Mouse (Mus musculus): Measurements from ENCODE around the gene Dhrs3. TPM values are rescaled to one million over a fixed set of nuclear protein-coding genes. Genes with fewer than 3 reads are reported as not detected.

Gene Dhrs3
- polyA plus RNA-seq, 1 experiment from 2014 or later, result 6.8 TPM

- ATAC-seq, result no peak
- H3K27me3 ChIP-seq, result no peaks in the 10 kb centered on the region
- H3K9ac ChIP-seq, result no peak overlapping the region
- no peak overlapping the region for H3K4me2 ChIP-seq
- H3K27ac ChIP-seq, result no peak overlapping the region
- H3K4me3 ChIP-seq, result no peak overlapping the region
- no peaks in the 10 kb centered on the region for H3K9me3 ChIP-seq (replicated peaks)
- H3K4me1 ChIP-seq, result no peaks in the 10 kb centered on the region
- 84% methylated on average over 5 of the region's 5 CpGs for WGBS
- H3K36me3 ChIP-seq (ENCODE audit: poor library complexity, severe bottlenecking), result no peaks in the 10 kb centered on the region
Observed at GRCm38 (mm10) chr4:144901561-144902111, 9.0 kb downstream of the Dhrs3 start.

GRCm38 (mm10) chr4:144903088-144903487 lies 10.5 kb downstream of the Dhrs3 start:
- no peak for ATAC-seq
- Histone ChIP-seq H3K4me2 (no peak overlapping the region), H3K4me3 (no peak overlapping the region), H3K9me3 (replicated peaks) (no peaks in the 10 kb centered on the region), H3K27ac (no peak overlapping the region), H3K9ac (no peak overlapping the region), H3K27me3 (no peaks in the 10 kb centered on the region), H3K4me1 (no peaks in the 10 kb centered on the region), H3K36me3 (ENCODE audit: poor library complexity, severe bottlenecking) (no peaks in the 10 kb centered on the region)
- 85% methylated on average over 1 of the region's 1 CpGs for WGBS

- Histone ChIP-seq H3K9ac (no peak overlapping the region), H3K9me3 (replicated peaks) (no peaks in the 10 kb centered on the region), H3K27me3 (no peaks in the 10 kb centered on the region), H3K4me1 (no peaks in the 10 kb centered on the region), H3K4me2 (no peak overlapping the region), H3K4me3 (no peak overlapping the region), H3K36me3 (ENCODE audit: poor library complexity, severe bottlenecking) (no peaks in the 10 kb centered on the region), H3K27ac (no peak overlapping the region)
- no peak for ATAC-seq
- WGBS, result 87% methylated on average over 3 of the region's 3 CpGs
Observed at GRCm38 (mm10) chr4:144903932-144904331, 11.3 kb downstream of the Dhrs3 start.

- H3K27me3 ChIP-seq, result no peaks in the 10 kb centered on the region
- H3K4me3 ChIP-seq, result no peak overlapping the region
- 75% methylated on average over 5 of the region's 5 CpGs for WGBS
- H3K4me2 ChIP-seq, result no peak overlapping the region
- no peaks in the 10 kb centered on the region for H3K4me1 ChIP-seq
- no peaks in the 10 kb centered on the region for H3K9me3 ChIP-seq (replicated peaks)
- no peak overlapping the region for H3K27ac ChIP-seq
- H3K9ac ChIP-seq, result no peak overlapping the region
- H3K36me3 ChIP-seq (ENCODE audit: poor library complexity, severe bottlenecking), result no peaks in the 10 kb centered on the region
- ATAC-seq, result no peak
Observed at GRCm38 (mm10) chr4:144905128-144905527, 12.5 kb downstream of the Dhrs3 start.

- H3K36me3 ChIP-seq (ENCODE audit: poor library complexity, severe bottlenecking), result no peaks in the 10 kb centered on the region
- H3K4me2 ChIP-seq, result no peak overlapping the region
- H3K9ac ChIP-seq, result no peak overlapping the region
- H3K4me1 ChIP-seq, result no peaks in the 10 kb centered on the region
- no peak overlapping the region for H3K4me3 ChIP-seq
- H3K27me3 ChIP-seq, result no peaks in the 10 kb centered on the region
- WGBS, result 88% methylated on average over 8 of the region's 8 CpGs
- ATAC-seq, result no peak
- H3K27ac ChIP-seq, result no peak overlapping the region
- H3K9me3 ChIP-seq (replicated peaks), result no peaks in the 10 kb centered on the region
Observed at GRCm38 (mm10) chr4:144906001-144906889, 13.6 kb downstream of the Dhrs3 start.

GRCm38 (mm10) chr4:144906978-144907703 lies 14.5 kb downstream of the Dhrs3 start:
- H3K4me1 ChIP-seq, result no peaks in the 10 kb centered on the region
- H3K27me3 ChIP-seq, result no peaks in the 10 kb centered on the region
- H3K36me3 ChIP-seq (ENCODE audit: poor library complexity, severe bottlenecking), result no peaks in the 10 kb centered on the region
- no peak overlapping the region for H3K27ac ChIP-seq
- 83% methylated on average over 4 of the region's 4 CpGs for WGBS
- H3K4me3 ChIP-seq, result no peak overlapping the region
- H3K4me2 ChIP-seq, result no peak overlapping the region
- no peak for ATAC-seq
- no peaks in the 10 kb centered on the region for H3K9me3 ChIP-seq (replicated peaks)
- H3K9ac ChIP-seq, result no peak overlapping the region

- Histone ChIP-seq H3K4me2 (no peak overlapping the region), H3K27me3 (no peaks in the 10 kb centered on the region), H3K4me3 (no peak overlapping the region), H3K4me1 (no peaks in the 10 kb centered on the region), H3K27ac (no peak overlapping the region), H3K9ac (no peak overlapping the region), H3K36me3 (ENCODE audit: poor library complexity, severe bottlenecking) (no peaks in the 10 kb centered on the region), H3K9me3 (replicated peaks) (no peaks in the 10 kb centered on the region)
- no peak for ATAC-seq
Observed at GRCm38 (mm10) chr4:144908825-144909224, 16.2 kb downstream of the Dhrs3 start.

GRCm38 (mm10) chr4:144910281-144910680 lies 17.7 kb downstream of the Dhrs3 start:
- no peak for ATAC-seq
- no peaks in the 10 kb centered on the region for H3K36me3 ChIP-seq (ENCODE audit: poor library complexity, severe bottlenecking)
- no peak overlapping the region for H3K27ac ChIP-seq
- no peaks in the 10 kb centered on the region for H3K4me1 ChIP-seq
- H3K27me3 ChIP-seq, result no peaks in the 10 kb centered on the region
- WGBS, result 81% methylated on average over 3 of the region's 3 CpGs
- no peak overlapping the region for H3K4me2 ChIP-seq
- H3K9ac ChIP-seq, result no peak overlapping the region
- H3K4me3 ChIP-seq, result no peak overlapping the region
- H3K9me3 ChIP-seq (replicated peaks), result no peaks in the 10 kb centered on the region; the same call in 1 of the 2 replicates

GRCm38 (mm10) chr4:144913298-144914152 lies 20.9 kb downstream of the Dhrs3 start:
- no peak for ATAC-seq
- H3K9me3 ChIP-seq (replicated peaks), result no peaks in the 10 kb centered on the region; the same call in 1 of the 2 replicates
- no peaks in the 10 kb centered on the region for H3K27me3 ChIP-seq
- no peak overlapping the region for H3K4me2 ChIP-seq
- H3K27ac ChIP-seq, result no peak overlapping the region
- H3K9ac ChIP-seq, result no peak overlapping the region
- no peak overlapping the region for H3K4me3 ChIP-seq
- H3K36me3 ChIP-seq (ENCODE audit: poor library complexity, severe bottlenecking), result no peaks in the 10 kb centered on the region
- H3K4me1 ChIP-seq, result no peaks in the 10 kb centered on the region
- 83% methylated on average over 6 of the region's 6 CpGs for WGBS

- no peaks in the 10 kb centered on the region for H3K27me3 ChIP-seq
- H3K4me1 ChIP-seq, result no peaks in the 10 kb centered on the region
- no peak overlapping the region for H3K4me2 ChIP-seq
- no peaks in the 10 kb centered on the region for H3K36me3 ChIP-seq (ENCODE audit: poor library complexity, severe bottlenecking)
- no peak overlapping the region for H3K4me3 ChIP-seq
- H3K9me3 ChIP-seq (replicated peaks), result no peaks in the 10 kb centered on the region; the same call in 1 of the 2 replicates
- WGBS, result 90% methylated on average over 6 of the region's 6 CpGs
- no peak overlapping the region for H3K27ac ChIP-seq
- H3K9ac ChIP-seq, result no peak overlapping the region
- no peak for ATAC-seq
Observed at GRCm38 (mm10) chr4:144916520-144916919, 23.9 kb downstream of the Dhrs3 start.

GRCm38 (mm10) chr4:144917101-144917500 lies 24.5 kb downstream of the Dhrs3 start:
- ATAC-seq, result no peak
- Histone ChIP-seq H3K36me3 (ENCODE audit: poor library complexity, severe bottlenecking) (no peaks in the 10 kb centered on the region), H3K4me1 (no peaks in the 10 kb centered on the region), H3K27me3 (no peaks in the 10 kb centered on the region), H3K27ac (no peak overlapping the region), H3K4me3 (no peak overlapping the region), H3K9ac (no peak overlapping the region), H3K4me2 (no peak overlapping the region), H3K9me3 (replicated peaks) (no peaks in the 10 kb centered on the region; the same call in 1 of the 2 replicates)
- 70% methylated on average over 4 of the region's 4 CpGs for WGBS
